Mouse (Mus musculus): ENCODE measurements at regions not wholly inside any gene's neighbourhood (a gene's known extent, or its start where the extent isn't known, plus 50 kb on each side); places are given as distances from the start of the nearest gene placed in this dataset.
"Not testable (repeated sequence)": the region's sequence is repeated elsewhere in the genome, so short reads cannot be mapped to it uniquely, and the experiment has no call there.

DNA sequence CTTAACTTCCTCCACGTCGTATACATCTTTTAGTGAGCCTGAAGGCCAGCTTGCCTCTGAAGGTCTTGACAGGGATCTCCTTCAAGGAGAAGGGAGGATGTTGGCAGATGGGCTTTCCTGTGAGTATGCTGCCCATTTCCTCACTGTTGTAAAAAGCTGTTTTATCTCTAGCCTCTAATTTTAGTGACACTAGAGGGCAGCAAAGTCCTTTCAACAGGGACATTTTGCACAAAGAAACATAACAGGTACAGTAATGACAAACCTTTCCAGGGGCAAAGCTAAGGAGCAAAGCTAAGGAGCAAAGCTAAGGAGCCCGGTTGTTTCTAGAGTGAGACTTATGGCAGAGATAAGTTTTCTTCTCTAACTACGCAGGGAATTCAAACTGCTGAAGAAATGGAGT lies 59.0 kb upstream of the Kbtbd8 start:
- DNase-seq (ENCODE audit: low spot score in 2 of 2): no peak

DNA sequence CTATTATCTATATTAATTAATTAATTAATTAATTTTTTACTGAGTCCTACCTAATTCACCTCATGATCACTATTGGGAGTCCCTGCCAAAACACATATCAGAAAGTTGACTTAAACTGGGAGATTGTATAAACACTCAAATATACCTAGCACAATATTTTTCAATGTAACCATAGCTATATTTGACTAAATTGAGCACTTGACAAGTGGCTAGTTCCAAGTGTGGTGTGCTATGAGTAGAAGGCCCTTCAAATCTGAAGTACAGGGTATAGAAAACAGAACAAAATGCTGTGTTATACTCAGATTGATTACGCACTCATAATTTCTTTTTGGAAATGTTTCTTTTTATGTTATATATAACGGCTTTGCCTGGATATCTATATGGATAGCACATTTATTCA lies 60.8 kb upstream of the Kbtbd8 start:
- no peak for DNase-seq (ENCODE audit: low spot score in 2 of 2)

DNA sequence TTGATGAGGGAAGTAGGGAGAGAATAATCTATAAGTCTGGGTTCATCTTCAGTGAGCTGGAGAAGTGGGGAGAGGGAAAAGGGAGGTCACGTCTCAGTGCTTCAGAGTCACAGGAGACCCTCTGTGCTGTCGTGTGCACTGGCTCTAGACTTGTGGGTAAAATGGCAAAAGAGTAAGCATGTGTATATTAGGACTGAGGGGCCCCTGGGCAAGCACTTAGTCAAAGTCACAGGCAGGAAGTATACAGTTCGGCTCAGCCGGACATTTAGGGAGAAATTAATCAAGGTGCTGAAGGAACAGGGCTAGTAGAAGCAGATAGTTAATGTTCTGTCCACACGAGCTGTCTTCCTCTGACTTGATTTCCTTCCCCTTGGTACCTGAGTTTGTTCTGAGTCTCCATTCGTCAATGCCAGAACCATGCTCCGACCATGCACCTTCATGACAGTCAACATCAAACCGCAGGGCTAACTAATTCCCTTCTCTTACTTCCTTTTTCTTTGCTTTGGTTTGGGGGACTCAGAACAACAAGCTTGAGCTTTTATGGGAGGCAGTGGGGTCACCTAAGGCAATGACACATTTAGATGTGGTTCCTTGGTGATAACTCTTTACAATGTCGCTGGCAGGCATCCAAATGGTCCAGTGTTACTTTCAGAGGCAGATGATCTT lies 63.2 kb upstream of the Kbtbd8 start:
- no peak for DNase-seq (ENCODE audit: low spot score in 2 of 2)

DNA sequence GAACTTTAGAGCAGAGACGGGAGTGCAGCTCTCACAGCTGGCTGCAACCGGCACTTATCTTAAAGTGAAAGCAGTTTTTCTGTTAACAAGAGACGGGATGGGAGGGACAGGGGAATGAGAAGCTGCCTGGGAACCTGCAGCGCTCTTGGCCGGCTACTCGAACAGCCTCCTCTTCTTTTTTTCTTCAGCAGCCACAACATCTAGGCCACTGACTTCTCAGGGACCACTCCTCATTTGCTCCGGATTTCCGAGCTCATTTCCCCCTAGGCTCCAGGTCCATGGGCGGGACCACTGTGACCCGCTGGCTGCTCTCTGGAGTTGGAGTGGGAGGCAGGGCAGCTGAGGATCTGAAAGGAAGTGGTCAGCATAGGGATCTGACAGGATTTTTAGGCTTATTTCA lies 75.7 kb upstream of the Kbtbd8 start:
- not testable (repeated sequence) for DNase-seq (ENCODE audit: low spot score in 2 of 2)

DNA sequence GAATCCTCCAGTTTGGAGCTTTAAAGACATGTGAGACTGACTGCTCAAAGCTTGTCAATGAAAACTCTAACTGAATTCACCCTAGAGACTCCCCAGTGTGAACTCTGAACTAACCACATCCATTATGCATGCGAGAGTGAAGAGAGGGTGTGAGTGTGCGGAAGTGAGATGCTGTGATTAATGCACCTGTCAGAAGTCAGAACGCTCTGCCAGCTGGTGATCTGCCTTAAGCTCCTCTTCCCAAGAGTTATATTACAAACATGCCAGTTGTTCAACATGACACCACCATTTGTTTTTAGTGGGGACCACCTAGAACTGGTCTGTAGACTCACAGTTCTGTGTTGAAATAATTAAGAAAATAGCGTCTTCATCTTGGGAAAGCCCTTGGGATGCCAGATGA lies 92.8 kb upstream of the Kbtbd8 start:
- DNase-seq (ENCODE audit: low spot score in 2 of 2): no peak

DNA sequence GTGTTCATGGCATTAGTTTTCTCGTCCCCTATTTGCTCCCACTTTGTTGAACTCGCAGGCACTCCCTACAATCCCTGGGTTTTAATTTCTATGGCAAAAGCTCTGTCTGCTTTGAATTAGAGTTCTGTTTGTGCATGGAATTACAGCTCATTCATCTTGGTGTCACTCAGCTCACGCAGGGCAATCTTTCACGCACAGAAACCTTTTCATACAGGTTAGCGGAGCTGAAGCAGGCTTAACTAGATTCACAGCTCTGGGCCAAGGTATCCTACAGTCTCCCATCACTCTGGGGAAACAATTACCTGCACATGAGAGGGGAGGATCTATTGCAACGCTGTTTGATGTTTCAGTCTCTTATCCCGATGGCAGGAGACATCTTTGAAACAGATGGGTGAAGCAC lies 95.3 kb upstream of the Kbtbd8 start:
- DNase-seq (ENCODE audit: low spot score in 2 of 2): no peak

DNA sequence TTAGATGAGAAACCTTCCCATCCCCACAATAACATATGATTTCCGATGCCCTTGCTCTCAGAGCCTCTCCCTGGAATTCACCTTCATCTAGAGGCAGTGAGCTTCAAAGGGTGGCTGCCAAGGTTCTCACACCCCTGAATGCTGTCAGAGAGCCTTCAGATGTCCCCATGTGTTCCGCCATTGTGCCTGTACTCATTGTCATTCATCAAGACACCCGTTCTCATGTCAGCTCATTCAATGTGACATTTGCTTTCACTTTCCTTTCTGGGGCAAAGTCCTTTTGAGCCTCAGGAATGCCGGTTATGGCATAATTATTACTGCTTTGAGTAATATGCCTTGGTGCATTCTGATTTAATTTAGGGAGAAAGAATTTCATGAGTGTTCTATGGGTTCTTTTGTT lies 99.1 kb upstream of the Kbtbd8 start:
- no peak for DNase-seq (ENCODE audit: low spot score in 2 of 2)

DNA sequence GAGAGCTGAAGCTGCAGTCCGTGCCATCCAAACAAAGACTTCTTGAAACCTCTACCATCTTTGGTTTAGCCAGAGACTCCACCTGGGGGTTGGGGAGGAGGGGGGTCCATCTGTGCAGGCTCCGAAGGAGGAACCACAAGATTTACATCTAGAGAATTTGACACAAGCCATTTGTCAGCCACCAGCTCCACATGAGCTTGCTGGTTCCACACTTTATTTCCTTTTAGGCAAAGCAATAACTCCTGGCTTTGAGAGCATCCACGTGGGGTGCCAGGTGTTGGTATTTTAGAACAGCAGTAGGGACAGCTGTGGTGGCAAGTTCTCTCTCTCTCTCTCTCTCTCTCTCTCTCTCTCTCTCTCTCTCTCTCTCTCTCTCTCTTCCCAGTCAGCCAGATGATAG lies 99.6 kb upstream of the Kbtbd8 start:
- DNase-seq (ENCODE audit: low spot score in 2 of 2): no peak

DNA sequence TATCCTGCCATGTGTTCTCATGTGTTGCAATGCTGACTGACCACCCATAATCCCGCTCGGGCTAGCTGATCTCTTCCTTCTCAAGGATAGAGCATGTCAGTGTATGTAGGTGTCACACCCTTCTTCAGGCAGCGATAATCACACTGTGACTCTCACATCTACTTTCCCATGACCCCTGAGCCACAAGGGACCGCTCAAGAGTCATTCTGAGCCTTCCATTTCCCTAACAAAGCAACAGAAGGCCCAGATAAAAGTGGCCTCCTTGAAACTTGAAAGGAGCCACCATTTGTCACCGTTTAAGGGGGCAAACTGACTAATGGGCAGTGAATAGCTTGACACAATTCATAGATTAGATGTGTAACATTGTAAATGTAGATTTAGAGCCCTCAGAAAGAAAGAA lies 103.9 kb upstream of the Kbtbd8 start:
- no peak for DNase-seq (ENCODE audit: low spot score in 2 of 2)

DNA sequence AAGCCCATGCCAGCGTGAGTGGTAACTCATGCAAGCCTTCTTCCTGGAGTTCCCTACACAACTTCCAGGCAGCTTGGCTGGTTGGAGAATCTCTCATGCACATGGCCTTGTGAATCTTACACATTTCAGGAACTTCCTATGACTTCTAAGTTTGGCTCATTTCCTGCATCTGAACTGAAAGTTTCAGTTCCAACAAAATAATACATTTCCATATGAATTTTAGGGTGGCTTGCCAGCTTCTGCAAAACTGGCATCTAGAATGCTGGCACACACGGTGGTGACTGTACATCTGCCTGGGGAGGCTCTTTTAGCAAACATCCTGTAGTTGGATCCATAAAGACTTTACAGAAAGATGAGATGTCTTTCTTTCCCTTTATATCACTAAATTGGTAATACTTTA lies 110.6 kb upstream of the Kbtbd8 start:
- no peak for DNase-seq (ENCODE audit: low spot score in 2 of 2)

DNA sequence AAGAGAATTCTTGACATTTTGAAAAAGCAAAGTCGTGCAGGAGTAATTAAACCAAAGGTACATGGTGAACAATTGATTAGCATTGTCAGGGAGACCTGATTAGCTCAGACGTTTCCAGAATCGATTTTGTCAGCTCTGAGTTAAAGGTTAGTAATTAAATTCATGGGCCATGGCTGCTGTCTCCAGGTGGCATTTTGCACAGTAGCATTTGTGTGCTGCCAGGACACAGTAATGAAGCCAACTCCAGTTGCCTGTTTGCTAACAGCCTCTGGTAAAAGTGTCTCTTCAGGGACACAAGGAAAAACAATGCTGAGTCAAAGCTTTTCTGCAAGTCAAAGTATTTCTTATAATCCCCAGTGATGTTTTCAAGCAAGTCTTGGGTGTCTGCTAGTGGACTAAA lies 113.3 kb upstream of the Kbtbd8 start:
- no peak for DNase-seq (ENCODE audit: low spot score in 2 of 2)

DNA sequence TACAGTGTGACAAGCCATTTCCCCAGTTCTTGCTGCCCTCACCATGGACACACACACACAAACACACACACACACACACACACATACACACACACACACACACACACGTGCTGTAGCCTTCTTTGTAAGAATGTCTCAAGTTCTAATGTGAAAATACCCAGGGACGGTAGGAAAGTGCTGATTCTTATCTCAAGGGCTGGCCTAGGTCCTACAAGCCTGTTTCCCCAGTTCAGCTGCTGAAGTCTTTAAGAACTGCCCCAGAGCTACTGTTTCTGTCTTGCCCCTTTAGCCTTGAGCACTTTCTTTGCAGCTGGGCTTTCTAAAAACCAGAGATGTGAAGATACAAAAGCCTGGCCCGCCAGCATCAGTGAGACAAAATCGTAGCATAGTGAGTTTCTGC lies 117.5 kb upstream of the Kbtbd8 start:
- DNase-seq (ENCODE audit: low spot score in 2 of 2): no peak

DNA sequence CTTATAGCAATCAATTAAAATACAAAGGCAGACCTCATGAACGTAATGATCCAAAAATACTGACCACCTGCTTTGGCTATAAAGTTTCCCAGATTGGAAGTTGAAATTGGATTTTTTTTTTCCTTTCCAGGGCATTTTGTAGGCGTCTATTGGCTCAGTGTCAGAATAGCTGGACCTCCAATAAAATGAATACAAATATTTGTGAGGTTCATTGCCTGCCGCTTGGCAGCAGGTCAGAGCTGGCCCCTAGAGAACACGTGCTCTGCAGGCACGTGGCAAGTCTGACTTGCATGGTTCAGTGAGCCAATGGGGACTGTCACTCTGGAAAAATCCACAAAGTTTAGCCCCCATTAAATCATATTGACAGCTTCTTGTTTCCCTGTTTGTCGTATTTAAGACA lies 118.0 kb upstream of the Kbtbd8 start:
- no peak for DNase-seq (ENCODE audit: low spot score in 2 of 2)

DNA sequence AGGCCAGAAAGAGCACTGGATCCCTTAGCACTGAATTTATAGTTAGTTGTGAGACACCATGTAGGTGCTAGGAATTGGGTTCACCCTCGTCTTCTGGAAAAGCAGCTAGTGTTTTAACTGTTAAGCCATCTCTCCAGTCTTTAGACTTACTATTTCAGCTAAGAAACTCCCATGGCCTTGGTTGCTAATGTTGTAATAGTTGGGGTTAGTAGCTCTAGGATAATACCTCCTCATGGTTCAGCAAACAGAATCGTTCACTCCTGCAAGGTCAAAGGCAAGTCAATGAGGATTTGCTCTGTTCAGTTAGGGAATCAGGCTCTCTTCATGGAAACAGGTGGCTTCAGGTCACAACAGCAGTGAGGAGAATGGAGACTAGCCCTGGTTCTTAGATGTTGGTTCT lies 118.7 kb upstream of the Kbtbd8 start:
- no peak for DNase-seq (ENCODE audit: low spot score in 2 of 2)

DNA sequence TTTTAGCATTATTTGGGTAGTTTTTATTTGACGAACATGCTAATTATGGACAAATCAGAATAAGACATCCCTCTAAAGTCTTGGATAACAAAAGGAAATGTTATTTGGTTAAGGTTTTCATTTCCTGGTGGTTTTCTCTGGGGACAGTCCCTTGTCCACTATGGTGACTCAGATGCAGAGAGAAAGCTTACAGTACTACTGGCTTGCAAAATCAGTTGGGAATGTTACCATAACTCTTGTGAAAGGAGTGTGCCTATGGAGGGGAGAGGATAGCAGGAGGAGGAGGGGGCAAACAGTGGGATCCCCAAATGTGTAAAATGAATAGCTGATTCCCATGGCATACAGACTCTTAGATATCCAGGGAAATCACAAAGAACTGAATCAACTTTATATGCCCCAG lies 122.7 kb upstream of the Kbtbd8 start:
- DNase-seq (ENCODE audit: low spot score in 2 of 2): no peak

DNA sequence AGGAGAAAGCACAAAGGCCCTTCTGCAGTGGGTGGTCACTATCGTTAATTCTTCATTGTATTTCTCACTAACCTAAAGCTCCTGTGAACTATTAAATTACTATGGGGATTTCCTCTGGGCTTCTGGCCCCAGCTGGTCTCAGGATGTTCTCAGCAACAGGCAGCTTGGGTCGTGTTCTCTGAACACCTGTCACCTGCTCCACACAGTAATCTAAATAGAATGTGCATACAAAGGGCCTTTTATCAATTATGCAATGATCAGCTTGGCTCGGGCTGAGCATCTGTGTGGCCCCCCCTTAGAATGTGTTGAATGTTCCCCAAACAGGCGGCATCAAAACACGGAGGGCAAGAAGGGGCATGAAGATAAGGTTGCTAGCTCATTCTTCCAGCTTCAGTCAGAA lies 129.6 kb upstream of the Kbtbd8 start:
- DNase-seq (ENCODE audit: low spot score in 2 of 2): no peak

DNA sequence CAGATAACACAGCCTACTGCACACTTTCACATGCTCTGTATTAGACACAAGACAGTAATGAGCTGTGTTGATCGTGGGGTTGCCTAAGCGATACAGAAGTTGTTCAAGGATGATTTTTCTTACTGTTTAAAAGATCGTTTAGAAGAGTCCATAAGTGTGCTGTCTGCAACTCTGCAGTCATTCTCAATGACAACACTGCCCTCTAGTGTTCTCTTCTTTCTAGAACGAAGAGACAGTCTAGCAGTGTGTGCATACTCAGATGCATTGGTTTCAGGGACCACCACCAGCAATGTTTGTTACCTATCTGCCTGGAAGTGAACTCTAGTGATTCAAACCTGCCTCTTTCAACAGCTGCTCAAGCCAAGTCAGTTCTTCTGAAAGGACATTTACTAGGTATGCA lies 130.7 kb upstream of the Kbtbd8 start:
- peak in 1 of 2 experiments; percentile 9 for DNase-seq (ENCODE audit: low spot score in 2 of 2)

DNA sequence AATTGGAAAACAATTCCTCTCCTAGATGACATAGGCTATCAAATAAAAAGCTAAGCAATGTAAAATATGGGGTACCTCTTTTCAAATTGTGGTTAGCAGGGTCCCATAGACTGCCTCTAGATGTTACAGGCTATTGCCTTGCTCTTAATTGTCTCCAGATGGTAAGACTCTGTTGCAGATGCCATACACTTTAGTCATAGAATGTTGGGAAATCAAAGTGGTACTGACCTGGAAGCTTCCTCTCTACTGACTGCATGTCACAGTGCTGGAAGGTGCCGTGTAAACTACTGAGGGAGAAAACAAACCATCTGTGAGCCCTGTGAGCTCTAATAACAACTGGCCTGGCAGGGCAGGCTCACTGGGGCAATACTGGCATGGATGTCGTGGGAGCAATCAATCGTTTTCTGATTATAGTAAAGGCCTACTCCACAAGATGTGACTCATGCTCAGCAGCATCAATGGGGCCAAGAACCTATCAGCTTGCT lies 132.6 kb upstream of the Kbtbd8 start:
- no peak for DNase-seq (ENCODE audit: low spot score in 2 of 2)

DNA sequence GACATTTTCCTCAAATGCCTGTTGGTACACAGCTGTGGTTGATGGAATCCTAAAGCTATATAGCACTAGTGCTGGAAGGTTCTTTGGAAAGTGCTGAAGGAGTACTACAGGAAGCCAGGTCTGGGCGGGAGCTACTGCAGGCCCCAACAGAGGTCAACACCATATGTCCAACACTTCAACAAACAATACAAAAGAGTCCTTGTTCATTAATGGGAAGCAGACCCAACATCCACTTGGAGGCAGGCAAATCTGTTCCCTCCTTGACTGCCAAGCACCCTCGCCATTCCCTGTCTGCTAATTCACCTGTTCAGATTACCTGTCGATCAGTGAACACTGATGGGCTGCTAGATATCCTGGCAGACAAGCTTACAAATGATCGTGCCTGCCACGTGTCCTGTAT lies 148.4 kb upstream of the Kbtbd8 start:
- DNase-seq (ENCODE audit: low spot score in 2 of 2): no peak

DNA sequence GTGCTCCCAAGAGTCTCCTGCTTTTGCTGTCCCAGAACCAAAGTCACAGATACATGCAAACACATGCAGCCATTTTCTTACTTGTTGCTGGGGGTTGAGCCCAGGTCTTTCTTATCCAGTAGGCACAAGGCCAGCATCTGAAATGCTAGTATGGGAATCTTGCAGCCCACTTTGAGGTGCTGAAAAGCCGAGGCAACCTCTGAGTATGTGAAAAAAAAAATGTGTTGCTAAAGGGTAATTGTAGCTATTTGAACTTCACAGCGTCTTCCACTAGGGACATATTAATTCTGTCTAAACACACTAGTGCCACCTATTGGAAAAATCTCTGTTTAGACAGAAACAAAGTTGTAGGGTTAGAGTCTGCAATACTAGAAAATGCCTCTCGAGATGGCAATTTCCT lies 150.1 kb upstream of the Kbtbd8 start:
- no peak for DNase-seq (ENCODE audit: low spot score in 2 of 2)

DNA sequence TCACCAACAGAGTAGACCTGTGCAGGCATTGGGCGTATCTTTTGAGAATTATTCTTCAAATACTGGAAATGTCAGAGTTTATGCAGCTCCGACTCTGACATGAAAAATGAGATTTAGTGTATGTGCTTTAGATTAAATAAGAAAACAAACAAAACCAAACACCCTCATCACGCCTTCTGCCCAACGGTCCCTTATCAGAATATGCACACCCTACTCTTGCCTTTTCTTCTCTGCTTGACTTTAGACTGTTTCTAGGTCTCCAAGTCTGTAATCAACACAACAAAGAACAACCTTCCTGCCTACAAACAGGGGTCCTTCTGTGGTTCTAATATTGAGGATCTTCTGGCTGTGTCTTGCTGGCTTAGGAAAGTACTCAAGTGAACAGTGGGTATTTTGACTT lies 153.8 kb upstream of the Kbtbd8 start:
- no peak for DNase-seq (ENCODE audit: low spot score in 2 of 2)

DNA sequence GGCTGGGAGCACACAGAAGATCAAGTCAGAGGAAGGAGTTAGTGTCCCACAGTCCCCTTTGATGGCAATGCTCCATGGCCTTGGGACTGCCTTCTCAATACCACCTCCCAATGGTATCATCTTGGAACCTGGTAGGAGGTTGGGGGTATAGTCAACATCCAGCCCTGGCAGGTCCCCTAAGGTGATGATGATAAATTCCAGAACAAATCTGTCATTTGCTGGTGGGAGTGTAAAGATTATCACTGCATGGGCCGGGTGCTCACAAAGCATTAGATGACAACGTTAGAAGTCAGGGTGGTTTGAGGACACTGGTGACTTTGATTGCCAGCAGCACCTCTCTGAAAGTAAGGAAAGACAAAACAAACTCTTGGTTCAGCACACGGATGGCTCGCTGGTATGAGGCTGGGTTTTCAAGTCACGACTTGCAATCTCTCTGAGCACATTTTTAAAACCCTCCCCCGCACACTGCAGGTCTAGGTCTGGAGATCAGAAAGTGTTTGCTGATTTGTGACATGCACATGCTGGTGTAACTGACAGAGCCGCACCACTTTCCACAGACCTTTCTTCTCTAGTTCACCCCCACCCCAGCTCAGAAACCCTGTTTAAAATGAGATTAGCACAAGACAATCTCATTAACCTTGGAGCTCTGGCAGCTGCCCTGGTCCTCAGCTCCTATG lies 154.5 kb upstream of the Kbtbd8 start:
- no peak for DNase-seq (ENCODE audit: low spot score in 2 of 2)

DNA sequence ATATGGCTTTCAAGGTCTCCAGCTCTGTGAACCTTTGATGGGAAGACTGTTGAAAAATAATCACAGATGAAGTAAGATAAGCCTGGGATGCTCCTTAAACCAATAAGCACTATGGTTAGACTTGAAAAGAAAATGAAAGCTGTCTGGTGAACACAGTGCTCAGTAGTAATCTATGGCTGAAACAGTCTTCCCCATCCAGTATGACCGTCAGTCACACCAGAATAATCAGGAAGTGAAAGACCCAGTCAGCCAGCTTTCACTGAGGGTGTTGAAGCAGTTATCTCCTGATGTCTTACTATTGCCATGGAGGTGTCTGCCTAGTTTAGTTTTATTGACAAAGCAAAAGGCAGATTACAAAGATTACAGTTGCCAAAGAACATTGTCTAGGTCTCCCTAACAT lies 155.2 kb upstream of the Kbtbd8 start:
- DNase-seq (ENCODE audit: low spot score in 2 of 2): no peak

DNA sequence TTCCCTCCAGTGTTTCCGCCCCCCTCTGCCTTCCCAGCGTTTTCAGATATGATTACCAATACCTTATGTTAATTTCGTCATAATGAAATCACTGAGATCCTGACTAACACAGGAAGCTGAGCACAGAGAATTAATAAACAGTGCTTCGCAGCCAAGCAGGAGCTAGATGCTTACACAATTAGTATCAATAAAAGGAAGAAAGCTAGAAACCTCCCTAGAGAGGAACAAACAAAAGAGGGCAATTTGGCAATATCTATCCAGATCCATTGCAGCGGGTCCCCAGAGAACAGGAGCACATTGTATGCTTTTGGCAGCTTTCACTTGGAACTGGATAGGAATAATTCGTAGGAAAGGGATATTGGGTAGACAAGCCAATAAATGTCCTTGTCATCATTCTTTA lies 159.1 kb upstream of the Kbtbd8 start:
- DNase-seq (ENCODE audit: low spot score in 2 of 2): no peak

Measured in frontal cortex, postnatal 25 days (tissue).